Mouse (Mus musculus) midbrain, embryonic 13.5 days (tissue): Measurements from ENCODE around the gene Elk1. TPM values are rescaled to one million over a fixed set of nuclear protein-coding genes. Genes with fewer than 3 reads are reported as not detected.

Experiments used
- ATAC-seq: fragments of 200-750 bp; cut with Nextera tagmentation; 2 replicates; pipeline ENCODE4 v1.8.0; 2017; ENCODE audit warnings: mild to moderate bottlenecking, moderate TSS enrichment, moderate library complexity
- H3K27ac ChIP-seq: fragments of 300-500 bp; sonication (generic); 2 replicates; pipeline ENCODE4 v1.5.1; 2015; ENCODE audit warnings: inconsistent platforms, mild to moderate bottlenecking, moderate library complexity
- H3K27me3 ChIP-seq: fragments of 300-500 bp; sonication (generic); 2 replicates; pipeline ENCODE4 v1.6.1; 2015; ENCODE audit warnings: mild to moderate bottlenecking, inconsistent platforms
- H3K36me3 ChIP-seq: fragments of 300-500 bp; sonication (generic); 2 replicates; pipeline ENCODE4 v1.6.1; 2015; ENCODE audit warnings: mild to moderate bottlenecking, inconsistent platforms
- H3K4me1 ChIP-seq: fragments of 300-500 bp; sonication (generic); replicated peaks from 2 replicates; pipeline ENCODE4 v1.6.1; 2015; ENCODE audit warnings: inconsistent platforms
- H3K4me2 ChIP-seq: fragments of 300-500 bp; sonication (generic); replicated peaks from 2 replicates; pipeline ENCODE4 v1.6.1; 2015; ENCODE audit warnings: moderate library complexity, mild to moderate bottlenecking, inconsistent platforms
- H3K4me3 ChIP-seq: fragments of 300-500 bp; sonication (generic); replicated peaks from 2 replicates; pipeline ENCODE4 v1.5.1; 2015; ENCODE audit warnings: mild to moderate bottlenecking, inconsistent platforms
- H3K9ac ChIP-seq: fragments of 300-500 bp; sonication (generic); replicated peaks from 2 replicates; pipeline ENCODE4 v1.6.1; 2015; ENCODE audit warnings: mild to moderate bottlenecking, inconsistent platforms
- H3K9me3 ChIP-seq: fragments of 300-500 bp; sonication (generic); 2 replicates; pipeline ENCODE4 v1.6.1; 2016; ENCODE audit warnings: mild to moderate bottlenecking, inconsistent platforms
- WGBS: fragments of 180-500 bp; shearing (Covaris S2); methylation state at CpG from one replicate; pipeline ENCODE4 v1.1.7; 2015; 5-methylcytosine and 5-hydroxymethylcytosine counted together
- polyA plus RNA-seq: library from polyadenylated mRNA; unstranded; fragments of >200 nt; fragmentation: Nextera tagmentation; extraction: Ambion mirVana; gene quantifications from 2 replicates; pipeline ENCODE4 v1.2.1, GENCODE M21; 2015

The Elk1 gene
- polyA plus RNA-seq, 1 experiment from 2014 or later, result 23.4 TPM

DNA sequence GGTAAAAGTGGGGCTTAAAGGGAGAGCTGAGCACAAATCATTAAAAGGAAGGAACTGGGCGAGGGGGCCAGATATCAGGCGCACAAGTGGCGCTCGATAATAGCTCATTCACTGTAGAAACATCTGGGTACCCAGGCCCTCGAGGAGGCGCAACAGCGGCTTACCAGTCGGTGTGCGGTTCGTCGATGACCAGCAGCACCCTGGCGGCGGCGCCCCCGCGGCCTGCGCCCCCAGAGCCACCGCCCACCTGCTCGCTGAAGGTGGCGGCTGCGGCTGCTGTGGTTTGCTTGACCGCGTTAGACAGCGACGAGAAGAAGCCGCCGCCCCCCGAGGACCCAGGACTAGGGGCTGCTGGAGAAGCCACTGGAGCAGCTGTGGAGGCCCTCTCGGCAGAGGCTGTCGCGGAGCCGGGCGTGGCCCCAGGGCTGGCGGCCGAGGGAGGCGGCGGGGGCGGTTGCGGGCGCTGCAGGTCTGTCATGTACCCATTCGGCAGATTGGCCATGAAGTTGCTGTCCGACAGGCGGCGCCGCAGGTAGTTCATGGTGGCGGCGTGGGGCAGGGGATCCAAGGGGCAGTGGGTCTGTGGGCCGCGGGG lies 30.1 kb downstream of the Elk1 start:
- ATAC-seq, result peak; percentile 80
- peak overlapping the region; percentile 65 for H3K27ac ChIP-seq
- 27% methylated on average over 49 of the region's 49 CpGs for WGBS

DNA sequence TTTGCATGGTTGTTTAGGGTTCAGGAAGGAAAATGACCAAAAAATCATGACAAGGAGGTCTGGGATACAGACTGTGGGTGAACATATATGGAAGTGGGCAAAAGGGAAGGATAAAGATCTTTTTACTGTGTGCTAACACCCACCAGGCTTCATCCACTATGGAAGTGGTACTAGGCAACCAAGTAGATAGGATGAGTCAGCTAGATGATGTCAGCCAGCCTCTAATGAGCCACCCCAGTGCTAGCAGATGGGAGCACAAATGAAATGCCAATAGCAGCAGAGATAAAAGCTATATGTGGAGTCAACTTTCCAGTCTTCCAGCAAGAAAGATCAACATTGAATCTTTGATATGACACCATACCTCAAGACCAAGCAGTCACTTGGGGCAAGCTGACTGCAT lies 35.3 kb downstream of the Elk1 start:
- Histone ChIP-seq H3K4me3 (no peak overlapping the region), H3K36me3 (no peaks in the 10 kb centered on the region), H3K4me1 (peaks cover 13% of the 10 kb centered on the region; the same call in 1 of the 2 replicates), H3K9me3 (no peaks in the 10 kb centered on the region), H3K9ac (no peak overlapping the region), H3K4me2 (no peak overlapping the region), H3K27ac (no peak overlapping the region), H3K27me3 (no peaks in the 10 kb centered on the region)
- no peak for ATAC-seq

More for the DNA sequence above, 30.1 kb downstream of the Elk1 start:
- no peaks in the 10 kb centered on the region for H3K9me3 ChIP-seq
- H3K4me3 ChIP-seq, result peak overlapping the region; percentile 57
- H3K4me1 ChIP-seq, result peaks cover 13% of the 10 kb centered on the region; the same call in 1 of the 2 replicates
- H3K4me2 ChIP-seq, result peak overlapping the region; percentile 61
- peak overlapping the region; percentile 73 for H3K9ac ChIP-seq
- H3K36me3 ChIP-seq, result no peaks in the 10 kb centered on the region
- H3K27me3 ChIP-seq, result no peaks in the 10 kb centered on the region

GRCm38 (mm10) chrX:20913726-20914125 lies 36.7 kb downstream of the Elk1 start:
- H3K27ac ChIP-seq, result no peak overlapping the region
- peaks cover 9% of the 10 kb centered on the region; the same call in 1 of the 2 replicates for H3K4me1 ChIP-seq
- WGBS, result 88% methylated on average over 6 of the region's 6 CpGs
- no peaks in the 10 kb centered on the region for H3K9me3 ChIP-seq
- H3K27me3 ChIP-seq, result no peaks in the 10 kb centered on the region
- H3K4me3 ChIP-seq, result no peak overlapping the region
- no peak for ATAC-seq
- H3K36me3 ChIP-seq, result 0 out of 2 replicates have a peak, but pooled peaks cover 5% of the 10 kb centered on the region
- no peak overlapping the region for H3K9ac ChIP-seq
- H3K4me2 ChIP-seq, result no peak overlapping the region

DNA sequence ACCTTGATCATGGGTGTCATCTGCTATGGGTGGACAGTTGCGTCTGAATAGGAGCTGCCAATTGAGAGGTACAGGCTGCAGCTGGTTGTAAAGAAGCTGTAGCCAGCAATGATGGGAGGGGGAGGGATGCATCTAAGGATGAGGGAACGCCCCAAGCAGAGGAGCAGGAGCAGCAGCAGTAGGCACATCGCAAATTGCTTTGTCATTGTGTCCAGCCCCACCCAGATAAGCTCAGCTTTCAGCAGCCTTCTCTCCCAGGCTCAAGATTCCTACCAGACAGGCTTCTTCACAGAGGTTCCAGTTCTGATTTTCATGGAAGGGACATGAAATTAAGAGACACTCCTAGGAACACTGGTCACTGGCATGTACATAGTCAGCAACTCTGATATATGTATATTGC lies 40.3 kb downstream of the Elk1 start:
- H3K27me3 ChIP-seq, result no peaks in the 10 kb centered on the region
- H3K36me3 ChIP-seq, result peaks cover 14% of the 10 kb centered on the region; the same call in 1 of the 2 replicates
- WGBS, result 35% methylated on average over 3 of the region's 3 CpGs
- H3K27ac ChIP-seq, result no peak overlapping the region
- no peak overlapping the region for H3K4me3 ChIP-seq
- no peaks in the 10 kb centered on the region for H3K4me1 ChIP-seq
- H3K9ac ChIP-seq, result no peak overlapping the region
- no peaks in the 10 kb centered on the region for H3K9me3 ChIP-seq
- no peak overlapping the region for H3K4me2 ChIP-seq
- no peak for ATAC-seq

Other genes starting within 250 kb of the Elk1 start
- gene Usp11, start 246.7 kb downstream of the Elk1 start, polyA plus RNA-seq, result 100.0 and 101 TPM in 2 replicates
- 245 and 255 TPM in 2 replicates for gene Araf, start 152.8 kb downstream of the Elk1 start, polyA plus RNA-seq
- 2.9 and 3.5 TPM in 2 replicates for gene Timp1, start 80.4 kb downstream of the Elk1 start, polyA plus RNA-seq
- gene Syn1, start 29.6 kb downstream of the Elk1 start, polyA plus RNA-seq, result 26.5 and 30.8 TPM in 2 replicates
- 5.3 and 7.4 TPM in 2 replicates for gene Cfp, start 19.1 kb downstream of the Elk1 start, polyA plus RNA-seq
- gene Uxt, start 11.4 kb upstream of the Elk1 start, polyA plus RNA-seq, result 46.1 and 48.8 TPM in 2 replicates
- gene Zfp182, start 111.7 kb upstream of the Elk1 start, polyA plus RNA-seq, result 9.3 and 11.1 TPM in 2 replicates
- gene Spaca5, start 117.8 kb upstream of the Elk1 start, polyA plus RNA-seq, result not detected in 2 replicates
- gene Zfp300, start 138.9 kb upstream of the Elk1 start, polyA plus RNA-seq, result 3.5 and 4.1 TPM in 2 replicates
- not detected in 2 replicates for gene Ssxa1, start 165.2 kb upstream of the Elk1 start, polyA plus RNA-seq
- gene Gm21876, start 225.0 kb upstream of the Elk1 start, polyA plus RNA-seq, result not detected in 2 replicates